ENCODE assay signal across 8 mouse cellular contexts in genomic region chr7:45299752-45300151, GRCm38 (mm10). TPM values are rescaled to one million over a fixed set of nuclear protein-coding genes. Genes with fewer than 3 reads are reported as not detected.
A peak's percentile ranks its signal among the peaks of the same experiment; 100 is the strongest.
DNase-seq lines count a peak whose midpoint lies in the region; ATAC-seq lines count a peak whose summit lies in the region.

No protein-coding gene starts in this region.

- intact Hi-C loops in heart, postnatal 14 days (cut with DNase I): loop anchor here (5.0 kb wide), 2 partner anchors 137 to 217 kb away; partner anchors contain the start of gene Slc17a7

- peaks cover 7% of the 10 kb centered on the region for H3K27me3 ChIP-seq in forebrain, embryonic 13.5 days
- H3K27me3 ChIP-seq in liver, embryonic 16.5 days (ENCODE audit: control insufficient read depth, insufficient read depth, low read depth, low read length): no peaks in the 10 kb centered on the region
- H3K27me3 ChIP-seq in neural tube, embryonic 13.5 days: peaks cover 2% of the 10 kb centered on the region; the same call in 1 of the 2 replicates

- no peak overlapping the region for H3K27ac ChIP-seq in forebrain, embryonic 13.5 days
- no peak overlapping the region for H3K27ac ChIP-seq in liver, embryonic 16.5 days (ENCODE audit: low read length)
- H3K27ac ChIP-seq in neural tube, embryonic 13.5 days (replicated peaks): no peak overlapping the region

- ATAC-seq in forebrain, embryonic 13.5 days: peak; percentile 91
- peak; percentile 53; the same call in 1 of the 2 replicates for ATAC-seq in liver, embryonic 16.5 days (ENCODE audit: low read depth)
- peak; percentile 84 for ATAC-seq in neural tube, embryonic 13.5 days (ENCODE audit: low read depth)

- no peaks in the 10 kb centered on the region for H3K36me3 ChIP-seq in forebrain, embryonic 13.5 days (ENCODE audit: poor library complexity, severe bottlenecking)
- H3K36me3 ChIP-seq in liver, embryonic 16.5 days (ENCODE audit: control insufficient read depth, insufficient read depth): no peaks in the 10 kb centered on the region
- H3K36me3 ChIP-seq in neural tube, embryonic 13.5 days: no peaks in the 10 kb centered on the region

- no peaks in the 10 kb centered on the region for H3K9me3 ChIP-seq in forebrain, embryonic 13.5 days (replicated peaks)
- H3K9me3 ChIP-seq in liver, embryonic 16.5 days (replicated peaks; ENCODE audit: control insufficient read depth, low read length): no peaks in the 10 kb centered on the region
- H3K9me3 ChIP-seq in neural tube, embryonic 13.5 days: no peaks in the 10 kb centered on the region

- DNase-seq in CD4-positive, CD25-positive, alpha-beta regulatory T cell, adult 2 months (ENCODE audit: low read depth, low spot score): peak; percentile 79
- peak; percentile 85 for DNase-seq in adipocyte (ENCODE audit: low spot score)
- DNase-seq in heart, postnatal 14 days: peak; percentile 61 to 75
- DNase-seq in kidney, postnatal 4 days: peak; percentile 78 to 83
- peak; percentile 32 to 36 for DNase-seq in thymus, postnatal 36 days

- H3K4me2 ChIP-seq in forebrain, embryonic 13.5 days: no peak overlapping the region
- no peak overlapping the region for H3K4me2 ChIP-seq in liver, embryonic 16.5 days (ENCODE audit: low read depth, low read length)
- no peak overlapping the region for H3K4me2 ChIP-seq in neural tube, embryonic 13.5 days

- H3K9ac ChIP-seq in forebrain, embryonic 13.5 days: no peak overlapping the region
- H3K9ac ChIP-seq in liver, embryonic 16.5 days (ENCODE audit: low read depth, low read length): no peak overlapping the region
- no peak overlapping the region for H3K9ac ChIP-seq in neural tube, embryonic 13.5 days

- no peak overlapping the region for H3K4me3 ChIP-seq in forebrain, embryonic 13.5 days
- no peak overlapping the region for H3K4me3 ChIP-seq in liver, embryonic 16.5 days (ENCODE audit: low read depth, low read length)
- no peak overlapping the region for H3K4me3 ChIP-seq in neural tube, embryonic 13.5 days

- 10% methylated on average over 5 of the region's 5 CpGs for WGBS in forebrain, embryonic 13.5 days
- 6% methylated on average over 5 of the region's 5 CpGs for WGBS in liver, embryonic 16.5 days (ENCODE audit: insufficient replicate concordance)
- WGBS in neural tube, embryonic 13.5 days: 11% methylated on average over 5 of the region's 5 CpGs

- H3K4me1 ChIP-seq in forebrain, embryonic 13.5 days: peaks cover 14% of the 10 kb centered on the region
- H3K4me1 ChIP-seq in liver, embryonic 16.5 days (ENCODE audit: control insufficient read depth, low read depth, low read length): no peaks in the 10 kb centered on the region
- H3K4me1 ChIP-seq in neural tube, embryonic 13.5 days (replicated peaks): peaks cover 21% of the 10 kb centered on the region

RNA-seq across cellular contexts. Expression of gene Slc6a21, which starts 22.4 kb away (rescaled TPM):
- polyA plus RNA-seq in forebrain, embryonic 13.5 days (2015; fragmentation: Nextera tagmentation; extraction: Ambion mirVana): not detected in 2 replicates
- not detected for total RNA-seq in heart, postnatal 14 days (2021)
- not detected in 2 replicates for polyA plus RNA-seq in liver, embryonic 16.5 days (2015; fragmentation: Nextera tagmentation; extraction: Ambion mirVana)
- polyA plus RNA-seq in neural tube, embryonic 13.5 days (2015; fragmentation: Nextera tagmentation; extraction: Ambion mirVana): not detected in 2 replicates

RNA-seq across cellular contexts. Expression of gene Trpm4, which starts 33.8 kb away (rescaled TPM):
- polyA plus RNA-seq in forebrain, embryonic 13.5 days (2015; fragmentation: Nextera tagmentation; extraction: Ambion mirVana): 5.0 and 6.4 TPM in 2 replicates
- 10 to 100 TPM; 20.8 to 22.3 TPM for total RNA-seq in heart, postnatal 14 days (2021)
- 0.85 and 1.7 TPM in 2 replicates for polyA plus RNA-seq in liver, embryonic 16.5 days (2015; fragmentation: Nextera tagmentation; extraction: Ambion mirVana)
- 7.1 and 7.2 TPM in 2 replicates for polyA plus RNA-seq in neural tube, embryonic 13.5 days (2015; fragmentation: Nextera tagmentation; extraction: Ambion mirVana)

RNA-seq across cellular contexts. Expression of gene Hrc, which starts 35.3 kb away (rescaled TPM):
- polyA plus RNA-seq in forebrain, embryonic 13.5 days (2015; fragmentation: Nextera tagmentation; extraction: Ambion mirVana): 0.06 TPM in 1 of 2 replicates, not detected in the other
- 100 to 1,000 TPM; 516 to 539 TPM for total RNA-seq in heart, postnatal 14 days (2021)
- polyA plus RNA-seq in liver, embryonic 16.5 days (2015; fragmentation: Nextera tagmentation; extraction: Ambion mirVana): 0.39 and 0.60 TPM in 2 replicates
- 0.55 and 0.74 TPM in 2 replicates for polyA plus RNA-seq in neural tube, embryonic 13.5 days (2015; fragmentation: Nextera tagmentation; extraction: Ambion mirVana)

RNA-seq across cellular contexts. Expression of gene Slc6a16, which starts 58.9 kb away (rescaled TPM):
- polyA plus RNA-seq in forebrain, embryonic 13.5 days (2015; fragmentation: Nextera tagmentation; extraction: Ambion mirVana): 0.11 and 0.23 TPM in 2 replicates
- total RNA-seq in heart, postnatal 14 days (2021): not detected
- not detected in 2 replicates for polyA plus RNA-seq in liver, embryonic 16.5 days (2015; fragmentation: Nextera tagmentation; extraction: Ambion mirVana)
- polyA plus RNA-seq in neural tube, embryonic 13.5 days (2015; fragmentation: Nextera tagmentation; extraction: Ambion mirVana): 0.18 and 0.27 TPM in 2 replicates

Comparison
In these comparisons a context has a peak if more than half of its experiments do, and no peak if none do; other contexts are left out.
1. DNase-seq: peak in every context shown above with its lines; median percentile 85 in adipocyte; 80 in kidney, postnatal 4 days; 79 in CD4-positive, CD25-positive, alpha-beta regulatory T cell, adult 2 months; 68 in heart, postnatal 14 days; 34 in thymus, postnatal 36 days.